Mouse (Mus musculus) urinary bladder, postnatal 25 days (tissue): Measurements from ENCODE around the gene Bcl11b.

Experiments used
- DNase-seq: peaks from one replicate; pipeline ENCODE4 v3.0.0; 2022; ENCODE audit warnings: low spot score

The Bcl11b gene

DNA sequence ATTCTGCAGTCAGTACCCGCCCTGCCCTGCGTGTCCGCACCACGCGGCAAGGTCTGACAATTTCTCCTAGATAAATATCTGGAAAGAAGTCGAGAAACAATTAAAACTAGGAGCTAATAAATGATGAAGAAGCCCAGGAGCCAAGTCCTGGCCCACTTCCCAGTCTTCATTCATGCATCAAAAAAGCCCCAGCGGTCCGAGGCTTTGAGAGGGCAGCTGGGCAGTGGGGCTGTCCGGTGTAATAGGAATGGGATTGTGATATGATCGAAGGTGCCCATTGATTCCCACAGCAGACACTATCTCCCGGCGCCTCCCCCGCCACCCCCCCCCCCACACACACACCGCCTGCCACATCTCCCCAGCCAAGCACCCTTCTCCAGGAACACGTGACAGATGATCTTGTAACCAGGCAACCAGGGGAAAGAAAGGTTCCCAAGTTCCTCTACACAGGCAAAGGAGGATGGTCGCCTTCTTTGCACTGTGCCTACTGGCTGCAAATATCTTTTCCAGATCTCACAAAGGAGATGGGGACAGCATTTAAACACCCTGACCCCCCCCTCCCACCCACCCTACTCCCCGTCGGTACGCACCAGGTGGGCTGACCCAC lies 68.5 kb downstream of the Bcl11b start:
- no peak for DNase-seq

DNA sequence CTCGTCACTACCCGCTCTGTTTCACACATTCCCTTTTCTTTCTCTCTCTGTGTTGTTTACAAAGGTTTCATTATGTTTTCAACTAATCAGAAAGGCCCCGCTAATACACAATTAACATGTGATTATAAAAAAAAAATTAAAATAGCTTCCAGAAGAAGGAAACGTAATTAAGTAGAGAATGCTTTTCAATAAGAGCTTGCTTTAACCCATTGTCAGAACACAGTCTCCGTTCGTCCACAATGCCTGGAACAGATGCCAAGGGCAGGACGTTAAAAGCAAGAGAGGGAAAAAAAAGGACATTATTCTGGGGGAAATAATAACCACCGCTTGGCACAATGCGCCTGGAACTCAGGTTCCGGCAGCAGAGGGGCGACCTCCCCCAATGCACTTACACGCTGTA lies 71.3 kb downstream of the Bcl11b start:
- DNase-seq = no peak

GRCm38 (mm10) chr12:107931476-107931875 lies 71.9 kb downstream of the Bcl11b start:
- DNase-seq = no peak

GRCm38 (mm10) chr12:107930611-107931350 lies 72.6 kb downstream of the Bcl11b start:
- peak; percentile 35 for DNase-seq

DNA sequence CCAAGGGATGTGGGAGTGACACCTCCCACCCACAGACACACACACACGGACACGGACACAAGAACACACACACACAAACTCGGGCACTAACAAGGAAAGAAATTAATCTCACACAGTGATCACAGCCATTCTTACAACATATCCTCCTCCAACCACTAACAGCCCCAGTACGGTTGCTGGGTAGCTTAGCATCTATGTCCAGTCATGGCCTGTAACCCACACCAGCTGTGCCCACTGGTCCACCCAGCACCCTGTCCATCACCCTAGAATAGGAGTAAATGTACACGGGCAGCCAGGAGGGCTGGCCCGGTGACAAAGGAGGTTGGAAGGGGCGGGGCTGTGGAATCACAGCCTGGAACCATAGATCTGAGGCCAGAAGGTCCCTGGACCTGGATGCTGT lies 74.5 kb downstream of the Bcl11b start:
- no peak for DNase-seq

DNA sequence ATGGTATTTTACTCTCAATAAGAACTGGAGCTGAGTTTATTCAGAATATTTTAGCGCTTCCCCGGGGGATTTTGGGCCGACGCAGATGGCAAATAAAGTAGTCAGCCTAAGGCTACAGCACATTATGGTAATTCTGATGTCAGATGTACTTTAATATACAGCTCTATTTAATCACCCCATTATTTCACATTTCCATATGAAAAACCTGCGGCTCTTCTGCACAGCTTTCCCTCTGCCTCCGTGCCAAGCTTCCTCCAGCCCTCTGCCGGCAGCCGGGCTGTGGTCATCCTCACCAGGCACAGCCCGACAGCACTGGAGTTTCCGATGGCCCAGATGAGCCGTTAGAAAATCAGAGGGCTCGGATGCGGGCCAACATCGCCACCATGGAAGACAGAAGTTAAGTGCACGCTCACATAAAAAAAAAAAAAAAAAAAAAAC lies 74.9 kb downstream of the Bcl11b start:
- DNase-seq = no peak

GRCm38 (mm10) chr12:107927961-107928431 lies 75.4 kb downstream of the Bcl11b start:
- DNase-seq = no peak

GRCm38 (mm10) chr12:107926074-107926855 lies 77.1 kb downstream of the Bcl11b start:
- no peak for DNase-seq

DNA sequence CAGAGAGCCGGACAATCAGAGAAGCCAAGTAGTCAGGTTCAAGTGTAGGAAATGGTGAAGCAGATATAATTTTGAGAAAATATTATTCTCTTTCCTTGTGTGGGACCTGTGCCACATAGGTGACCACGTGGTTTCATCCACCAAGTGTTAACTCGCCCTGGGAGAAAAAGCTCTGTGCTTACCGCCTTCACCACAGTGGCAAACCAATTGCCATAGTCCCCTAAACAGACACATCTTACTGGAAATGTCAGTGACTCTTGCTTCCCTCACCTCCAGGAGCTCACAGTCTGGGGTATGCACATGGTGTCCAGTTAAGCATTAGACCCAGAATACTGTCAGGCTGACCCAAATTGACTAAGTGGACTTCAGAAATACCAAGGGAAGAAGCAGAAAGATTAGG lies 78.7 kb downstream of the Bcl11b start:
- DNase-seq = no peak

DNA sequence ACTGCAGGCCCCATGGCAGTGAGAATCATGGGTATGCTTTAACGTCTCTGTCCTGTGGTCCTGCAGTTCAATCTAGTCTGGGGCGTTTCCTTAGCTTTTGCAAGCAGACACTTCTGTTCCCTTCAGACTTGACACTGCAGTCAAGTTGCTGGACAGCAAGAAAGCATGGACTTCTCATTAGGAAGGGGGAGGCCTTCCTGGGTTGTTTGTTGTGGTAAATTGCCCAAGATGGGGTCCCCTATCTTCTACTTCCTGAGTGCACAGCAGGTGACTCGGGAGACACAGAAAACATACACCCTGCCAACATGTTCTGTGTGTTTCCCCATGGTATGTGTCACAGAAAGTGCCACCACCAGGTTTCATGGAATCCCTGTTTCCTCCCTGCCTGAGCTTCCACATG lies 79.4 kb downstream of the Bcl11b start:
- no peak for DNase-seq

- DNase-seq = no peak
Measured at GRCm38 (mm10) chr12:107922180-107922579, 81.2 kb downstream of the Bcl11b start.

- DNase-seq = no peak
Measured at GRCm38 (mm10) chr12:107921566-107921965, 81.8 kb downstream of the Bcl11b start.

- DNase-seq = no peak
Measured at GRCm38 (mm10) chr12:107921154-107921553, 82.2 kb downstream of the Bcl11b start.

DNA sequence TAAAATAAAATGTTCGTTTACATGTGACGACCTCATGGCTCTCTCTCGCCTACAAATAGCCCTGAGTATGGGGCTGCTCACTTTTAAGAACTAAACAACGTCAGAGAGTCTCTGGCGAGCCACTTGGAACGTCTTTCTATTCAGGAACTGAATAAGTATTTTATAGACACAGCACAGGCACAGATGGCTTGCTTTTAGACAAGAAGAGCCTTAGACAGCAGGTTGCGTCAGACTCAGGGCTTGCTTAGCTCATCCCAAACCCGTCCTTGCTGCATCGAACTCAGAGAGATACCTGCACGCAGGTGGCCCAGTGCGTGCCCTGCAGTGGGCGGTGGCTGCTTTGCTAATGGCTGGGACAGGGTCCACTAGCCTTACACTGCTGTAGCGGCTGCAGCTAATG lies 82.7 kb downstream of the Bcl11b start:
- no peak for DNase-seq

DNA sequence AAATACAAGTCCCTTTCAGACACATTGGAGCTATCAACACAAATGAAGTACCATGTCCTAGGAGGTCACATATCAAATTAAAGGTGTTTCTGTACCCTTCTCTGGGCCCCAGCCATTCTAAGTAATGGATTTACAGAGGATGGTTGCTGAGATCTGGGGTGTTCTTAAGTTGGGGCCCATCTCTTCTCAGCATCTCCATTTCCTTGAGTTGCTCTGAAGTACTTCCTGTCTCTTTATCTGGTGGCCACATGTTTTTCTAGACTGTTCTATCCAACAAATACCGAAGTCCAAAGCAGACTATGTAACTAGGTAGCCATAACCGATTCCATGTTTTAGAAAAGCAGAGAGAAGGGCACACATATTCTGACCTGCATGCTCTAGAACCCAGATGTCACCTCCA lies 83.3 kb downstream of the Bcl11b start:
- DNase-seq = no peak

GRCm38 (mm10) chr12:107918779-107919178 lies 84.6 kb downstream of the Bcl11b start:
- DNase-seq = no peak

DNA sequence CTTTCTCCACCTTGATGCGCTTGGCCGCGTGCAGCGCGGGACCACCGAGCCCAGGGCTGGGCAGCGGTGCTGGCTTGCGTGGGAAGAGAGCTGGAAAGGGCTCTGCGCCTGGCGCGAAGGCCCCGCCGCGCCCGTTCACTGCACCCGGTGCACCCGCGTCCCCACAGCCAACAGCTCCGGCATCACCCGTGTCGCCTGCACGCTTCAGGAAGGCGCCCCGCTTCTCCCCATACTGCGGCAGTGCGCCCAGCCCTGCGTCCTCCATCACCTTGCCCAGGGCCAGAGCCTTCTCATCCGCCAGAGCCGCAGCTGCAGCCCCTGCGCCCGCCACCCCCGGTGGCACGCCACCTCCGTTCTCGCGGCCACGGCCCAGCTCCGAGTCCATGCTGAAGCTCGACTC lies 87.4 kb downstream of the Bcl11b start:
- DNase-seq = no peak

DNA sequence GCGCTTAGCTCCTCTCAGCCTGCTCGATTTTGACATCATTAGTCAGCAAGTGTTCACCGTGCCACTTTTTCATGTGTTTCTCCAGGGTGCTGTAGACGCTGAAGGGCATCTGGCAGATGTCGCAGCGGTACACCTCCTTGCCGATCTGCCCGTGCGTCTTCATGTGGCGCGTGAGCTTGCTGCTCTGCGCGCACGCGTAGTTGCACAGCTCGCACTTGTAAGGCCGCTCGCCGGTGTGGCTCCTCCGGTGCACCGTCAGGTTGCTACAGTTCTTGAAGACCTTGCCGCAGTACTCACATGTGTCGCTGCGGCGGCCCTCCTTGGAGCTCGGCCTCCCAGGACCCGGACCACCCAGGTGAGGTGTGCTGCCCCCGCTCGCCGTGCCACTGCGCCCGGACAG lies 88.0 kb downstream of the Bcl11b start:
- DNase-seq = no peak

DNA sequence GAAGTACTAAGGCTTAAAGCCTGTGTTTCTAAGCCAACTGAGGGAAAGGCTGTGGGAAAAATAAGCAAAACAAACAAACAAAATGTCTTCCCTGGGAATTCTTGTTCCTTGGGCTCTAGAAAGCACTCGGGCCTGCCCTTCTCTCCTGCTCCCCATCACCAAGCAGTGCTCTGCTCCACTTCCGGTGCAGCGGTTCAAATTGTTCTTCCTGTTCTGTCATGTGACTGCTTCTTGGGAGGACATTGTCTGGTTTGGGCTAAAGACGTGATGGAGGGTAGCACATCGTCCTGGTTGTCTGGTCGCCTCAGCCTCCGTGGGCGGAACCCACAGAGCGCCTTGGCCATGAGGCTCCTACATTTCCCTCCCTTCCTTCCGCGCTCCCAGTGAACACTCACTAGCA lies 94.6 kb downstream of the Bcl11b start:
- no peak for DNase-seq

- no peak for DNase-seq
Measured at GRCm38 (mm10) chr12:107905333-107905732, 98.1 kb downstream of the Bcl11b start.

DNA sequence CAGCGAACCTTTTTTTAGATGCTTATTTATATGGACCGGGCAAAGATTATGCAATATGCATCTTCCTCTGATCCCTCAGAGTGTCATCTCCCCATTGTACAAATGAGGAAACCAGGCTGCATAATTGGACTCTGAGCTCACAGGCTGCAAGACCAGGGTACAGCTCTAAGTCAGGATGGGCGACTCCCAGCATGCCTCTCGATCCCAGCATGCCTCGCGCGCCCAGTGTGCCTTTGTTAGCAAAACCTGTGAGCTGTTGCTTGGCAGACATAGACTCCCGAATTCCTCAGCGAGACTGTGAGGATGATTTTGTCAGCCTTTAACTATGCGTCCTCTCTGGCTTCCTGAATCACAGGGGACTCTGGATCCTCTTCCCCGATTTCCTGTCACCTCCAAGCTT lies 98.9 kb downstream of the Bcl11b start:
- no peak for DNase-seq

- DNase-seq = no peak
Measured at GRCm38 (mm10) chr12:107903949-107904348, 99.5 kb downstream of the Bcl11b start.

DNA sequence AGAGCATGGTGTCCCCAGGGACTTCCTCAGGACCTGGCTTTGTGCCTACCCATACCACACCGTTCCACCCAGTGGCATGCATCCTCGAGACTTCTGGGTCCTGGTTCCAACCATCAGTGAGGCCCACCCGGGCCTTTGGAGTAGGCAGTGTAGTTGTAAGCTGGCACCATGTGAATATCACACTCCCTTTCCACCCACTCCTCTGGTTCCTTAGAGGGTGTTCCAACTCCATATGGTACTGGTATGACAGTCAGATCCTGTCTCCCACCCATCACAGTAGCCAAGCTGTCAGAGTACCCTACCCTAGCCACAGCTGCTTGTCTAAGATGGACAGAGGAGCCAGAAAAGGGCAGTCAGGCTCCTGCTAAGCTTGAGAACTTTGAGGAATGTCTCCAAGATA lies 112.0 kb downstream of the Bcl11b start:
- DNase-seq = no peak
